Mouse (Mus musculus) kidney, postnatal 25 days (tissue): ENCODE measurements at regions not wholly inside any gene's neighbourhood (a gene's known extent, or its start where the extent isn't known, plus 50 kb on each side); places are given as distances from the start of the nearest gene placed in this dataset.

Experiments
- DNase-seq, 2 experiments: peaks; one replicate each; pipeline ENCODE4 v3.0.0; 2021; ENCODE audit warnings: mixed read lengths in 2 of 2

GRCm38 (mm10) chr1:73725486-73725885 is 398.8 kb downstream of the Tns1 start:
- DNase-seq, result no peak

- DNase-seq, result no peak
Observed at GRCm38 (mm10) chr1:73724551-73724950, 399.7 kb downstream of the Tns1 start.

GRCm38 (mm10) chr1:73721486-73722225 is 402.6 kb downstream of the Tns1 start:
- peak; percentile 56 to 64 for DNase-seq

- DNase-seq, result peak; percentile 15 to 47
Observed at GRCm38 (mm10) chr1:73718421-73718820, 405.8 kb downstream of the Tns1 start.

GRCm38 (mm10) chr1:73717401-73717800 is 406.8 kb downstream of the Tns1 start:
- DNase-seq, result peak; percentile 65 to 85

GRCm38 (mm10) chr1:73716901-73717300 is 407.3 kb downstream of the Tns1 start:
- no peak for DNase-seq

- no peak for DNase-seq
Observed at GRCm38 (mm10) chr1:73715571-73715970, 408.7 kb downstream of the Tns1 start.

- DNase-seq, result no peak
Observed at GRCm38 (mm10) chr1:73702428-73702842, 421.8 kb downstream of the Tns1 start.

- no peak for DNase-seq
Observed at GRCm38 (mm10) chr1:73693537-73693936, 430.7 kb downstream of the Tns1 start.

- no peak for DNase-seq
Observed at GRCm38 (mm10) chr1:73685734-73686133, 438.5 kb downstream of the Tns1 start.

- peak in 1 of 2 experiments; percentile 15 for DNase-seq
Observed at GRCm38 (mm10) chr1:73685066-73685465, 439.2 kb downstream of the Tns1 start.

GRCm38 (mm10) chr1:73684166-73684565 is 440.1 kb downstream of the Tns1 start:
- no peak for DNase-seq

- no peak for DNase-seq
Observed at GRCm38 (mm10) chr1:73683132-73683888, 440.9 kb downstream of the Tns1 start.

GRCm38 (mm10) chr1:73681697-73682096 is 442.6 kb downstream of the Tns1 start:
- no peak for DNase-seq

GRCm38 (mm10) chr1:73680829-73681228 is 443.4 kb downstream of the Tns1 start:
- no peak for DNase-seq

- DNase-seq, result no peak
Observed at GRCm38 (mm10) chr1:73673851-73674235, 450.4 kb downstream of the Tns1 start.

GRCm38 (mm10) chr1:73673191-73673850 is 450.9 kb downstream of the Tns1 start:
- no peak for DNase-seq

- peak in 1 of 2 experiments; percentile 32 for DNase-seq
Observed at GRCm38 (mm10) chr1:73672239-73672638, 452.0 kb downstream of the Tns1 start.

- DNase-seq, result no peak
Observed at GRCm38 (mm10) chr1:73668691-73669090, 455.6 kb downstream of the Tns1 start.

- no peak for DNase-seq
Observed at GRCm38 (mm10) chr1:73663546-73663945, 460.7 kb downstream of the Tns1 start.

- DNase-seq, result peak; percentile 42 to 61
Observed at GRCm38 (mm10) chr1:73645011-73645410, 479.2 kb downstream of the Tns1 start.

- peak; percentile 48 to 72 for DNase-seq
Observed at GRCm38 (mm10) chr1:73644394-73644793, 479.9 kb downstream of the Tns1 start.

GRCm38 (mm10) chr1:73643431-73643830 is 480.8 kb downstream of the Tns1 start:
- DNase-seq, result no peak

- DNase-seq, result no peak
Observed at GRCm38 (mm10) chr1:73642691-73643109, 481.5 kb downstream of the Tns1 start.
